Mouse (Mus musculus) limb, embryonic 11.5 days (tissue): ENCODE results near the gene Gpx1. TPM values are rescaled to one million over a fixed set of nuclear protein-coding genes. Genes with fewer than 3 reads are reported as not detected.

Experiments used
- ATAC-seq: fragments of 200-750 bp; cut with Nextera tagmentation; 2 replicates; pipeline ENCODE4 v1.8.0; 2017; ENCODE audit warnings: low read depth; ENCODE audit not compliant: insufficient number of reproducible peaks, low FRiP score, low TSS enrichment
- DNase-seq: peaks from one replicate; pipeline ENCODE4 v3.0.0-alpha.2; 2015; ENCODE audit warnings: low spot score
- H3K27ac ChIP-seq: fragments of 300-500 bp; sonication (generic); replicated peaks from 2 replicates; pipeline ENCODE4 v1.5.1; 2014; ENCODE audit warnings: low read depth, mild to moderate bottlenecking, low read length
- H3K27me3 ChIP-seq: fragments of 300-500 bp; sonication (generic); 2 replicates; pipeline ENCODE4 v1.6.1; 2014; ENCODE audit warnings: mild to moderate bottlenecking, low read length, mixed read lengths; ENCODE audit not compliant: control insufficient read depth, insufficient read depth
- H3K36me3 ChIP-seq: fragments of 300-500 bp; sonication (generic); 2 replicates; pipeline ENCODE4 v1.6.1; 2014; ENCODE audit warnings: mild to moderate bottlenecking, low read length, moderate library complexity, mixed read lengths; ENCODE audit not compliant: control insufficient read depth, insufficient read depth
- H3K4me1 ChIP-seq: fragments of 300-500 bp; sonication (generic); 2 replicates; pipeline ENCODE4 v1.6.1; 2014; ENCODE audit warnings: low read length, mixed read lengths; ENCODE audit not compliant: control insufficient read depth, insufficient read depth
- H3K4me2 ChIP-seq: fragments of 300-500 bp; sonication (generic); 2 replicates; pipeline ENCODE4 v1.6.1; 2014; ENCODE audit warnings: low read depth, mild to moderate bottlenecking, moderate library complexity; ENCODE audit not compliant: severe bottlenecking
- H3K4me3 ChIP-seq: fragments of 300-500 bp; sonication (generic); 2 replicates; pipeline ENCODE4 v1.5.1; 2014; ENCODE audit warnings: low read depth, low read length
- H3K9ac ChIP-seq: fragments of 300-500 bp; sonication (generic); 2 replicates; pipeline ENCODE4 v1.6.1; 2014; ENCODE audit warnings: mild to moderate bottlenecking, low read length
- H3K9me3 ChIP-seq: fragments of 300-500 bp; sonication (generic); 2 replicates; pipeline ENCODE4 v1.6.1; 2016; ENCODE audit warnings: low read length; ENCODE audit not compliant: control insufficient read depth
- WGBS: fragments of 180-500 bp; shearing (Covaris S2); extraction: QIAGEN DNeasy Blood & Tissue Kit; methylation state at CpG from one replicate; pipeline ENCODE4 v1.1.7; 2014; 5-methylcytosine and 5-hydroxymethylcytosine counted together
- polyA plus RNA-seq: library from polyadenylated mRNA; unstranded; fragments of >200 nt; fragmentation: Nextera tagmentation; extraction: Ambion mirVana; gene quantifications from 2 replicates; pipeline ENCODE4 v1.2.1, GENCODE M21; 2014

The Gpx1 gene
- 798 and 887 TPM in 2 replicates for polyA plus RNA-seq

DNA sequence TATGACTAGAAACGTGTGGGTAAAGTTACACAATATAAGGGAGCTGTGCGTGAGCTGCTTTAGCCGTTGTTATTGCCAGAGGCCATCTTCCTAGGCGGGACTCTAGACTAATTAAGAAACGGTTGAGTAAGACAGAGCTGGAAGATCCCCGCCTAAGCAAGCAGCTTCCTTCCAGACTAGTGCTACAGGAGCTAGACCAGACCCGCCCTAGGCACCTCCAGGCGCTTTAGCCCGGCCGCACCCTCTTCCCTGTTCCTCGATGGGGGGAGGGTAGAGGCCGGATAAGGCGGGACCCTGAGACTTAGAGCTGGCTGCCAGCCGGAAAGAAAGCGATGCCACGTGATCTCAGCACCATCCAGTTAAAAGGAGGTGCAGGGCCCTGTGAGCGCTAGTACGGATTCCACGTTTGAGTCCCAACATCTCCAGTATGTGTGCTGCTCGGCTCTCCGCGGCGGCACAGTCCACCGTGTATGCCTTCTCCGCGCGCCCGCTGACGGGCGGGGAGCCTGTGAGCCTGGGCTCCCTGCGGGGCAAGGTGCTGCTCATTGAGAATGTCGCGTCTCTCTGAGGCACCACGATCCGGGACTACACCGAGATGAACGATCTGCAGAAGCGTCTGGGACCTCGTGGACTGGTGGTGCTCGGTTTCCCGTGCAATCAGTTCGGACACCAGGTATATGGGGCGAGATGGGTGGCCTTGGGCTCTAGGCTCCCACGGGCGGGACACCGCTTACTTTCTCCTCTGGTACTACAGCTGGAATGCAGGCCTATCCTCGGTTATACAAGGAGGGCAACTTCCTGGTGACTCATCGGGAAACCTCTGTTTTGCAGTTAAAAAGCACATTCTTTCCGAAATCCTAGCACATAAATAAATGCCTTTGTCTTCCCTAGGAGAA lies at the start of gene Gpx1:
Gpx1 (plus strand) TSS at position 18 of the 896 bp plus-strand sequence.
- peak within 1 kb of the TSS; percentile 93 for H3K27ac ChIP-seq
- H3K9me3 ChIP-seq, result no peaks in the 10 kb centered on the region
- H3K27me3 ChIP-seq, result no peaks in the 10 kb centered on the region
- under 1% methylated on average over 49 of the region's 49 CpGs for WGBS
- H3K4me2 ChIP-seq, result peak within 1 kb of the TSS; percentile 74
- DNase-seq, result peak; percentile 93
- no peaks in the 10 kb centered on the region for H3K4me1 ChIP-seq
- peak within 1 kb of the TSS; percentile 95 for H3K9ac ChIP-seq
- peaks cover 8% of the 10 kb centered on the region for H3K36me3 ChIP-seq
- peak within 1 kb of the TSS; percentile 74 for H3K4me3 ChIP-seq
- ATAC-seq, result peak; percentile 94

DNA sequence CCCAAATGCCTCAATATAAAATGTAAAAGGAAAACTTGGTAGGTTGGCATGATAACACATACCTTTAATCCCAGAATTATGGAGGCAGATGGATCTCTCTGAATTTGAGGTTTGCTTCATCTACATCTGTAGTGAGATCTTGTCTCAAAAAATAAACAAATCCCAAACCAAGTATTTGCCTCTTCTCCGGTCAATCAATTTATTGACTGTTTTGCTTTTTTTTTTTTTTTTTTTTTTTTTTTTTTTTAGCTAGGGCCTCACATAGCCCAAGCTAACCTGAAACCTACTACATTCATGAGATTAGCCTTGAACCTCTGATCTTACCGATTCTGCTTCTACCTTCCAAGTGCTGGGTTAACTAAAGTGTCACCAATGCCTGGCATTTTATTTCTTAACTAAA lies 49.4 kb upstream of the Gpx1 start:
- H3K9ac ChIP-seq, result peak overlapping the region; percentile 75; the same call in 1 of the 2 replicates
- DNase-seq (no peak), ATAC-seq (no peak)
- peaks cover 4% of the 10 kb centered on the region; the same call in 1 of the 2 replicates for H3K4me1 ChIP-seq
- peak overlapping the region; percentile 52; the same call in 1 of the 2 replicates for H3K4me3 ChIP-seq
- H3K27me3 ChIP-seq, result no peaks in the 10 kb centered on the region
- H3K9me3 ChIP-seq, result no peaks in the 10 kb centered on the region
- WGBS, result 60% methylated on average over 2 of the region's 2 CpGs
- no peak overlapping the region for H3K27ac ChIP-seq
- H3K4me2 ChIP-seq, result peak overlapping the region; percentile 56; the same call in 1 of the 2 replicates
- H3K36me3 ChIP-seq, result no peaks in the 10 kb centered on the region; the same call in 1 of the 2 replicates

DNA sequence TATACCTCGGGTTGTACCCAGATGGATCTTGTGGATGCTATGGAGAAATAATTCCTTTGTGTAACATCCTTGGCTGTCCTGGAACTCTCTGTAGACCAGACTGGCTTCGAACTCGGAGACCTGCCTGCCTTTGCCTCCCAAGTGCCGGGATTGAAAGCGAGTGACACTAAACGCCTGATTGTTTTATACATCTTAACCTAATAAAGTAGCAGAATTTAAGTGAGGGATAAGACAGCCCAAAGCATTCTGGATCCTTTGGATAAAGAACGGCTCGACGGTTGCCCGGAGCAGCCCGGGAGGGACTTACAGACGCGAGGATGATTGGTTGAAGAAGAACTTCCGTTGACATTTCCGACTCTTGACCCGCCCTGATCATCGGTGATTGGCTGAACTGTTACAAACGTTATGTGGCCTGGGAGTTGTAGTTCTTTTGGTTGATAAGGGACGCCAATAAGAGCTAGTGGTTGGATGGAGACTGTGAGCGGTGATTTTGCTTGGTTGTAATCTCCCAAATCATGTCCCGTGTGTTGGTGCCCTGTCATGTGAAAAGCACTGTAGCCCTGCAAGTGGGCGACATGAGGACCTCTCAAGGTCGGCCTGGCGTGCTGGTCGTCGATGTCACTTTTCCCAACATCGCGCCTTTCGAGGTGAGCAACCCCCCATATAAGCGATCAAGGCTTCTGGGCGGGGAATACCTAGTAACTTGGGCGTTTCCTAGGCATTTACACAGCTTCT lies 48.5 kb upstream of the Gpx1 start, which contains the start of gene Nicn1:
Nicn1 (plus strand) TSS at position 414 of the 735 bp plus-strand sequence.
- peaks cover 4% of the 10 kb centered on the region; the same call in 1 of the 2 replicates for H3K4me1 ChIP-seq
- DNase-seq, result peak; percentile 89
- no peaks in the 10 kb centered on the region; the same call in 1 of the 2 replicates for H3K36me3 ChIP-seq
- no peak within 1 kb of the TSS for H3K27ac ChIP-seq
- H3K4me3 ChIP-seq, result peak within 1 kb of the TSS; percentile 52
- 2% methylated on average over 32 of the region's 32 CpGs for WGBS
- peak within 1 kb of the TSS; percentile 65 for H3K4me2 ChIP-seq
- no peaks in the 10 kb centered on the region for H3K27me3 ChIP-seq
- no peaks in the 10 kb centered on the region for H3K9me3 ChIP-seq
- H3K9ac ChIP-seq, result peak within 1 kb of the TSS; percentile 75
- peak; percentile 95 for ATAC-seq

DNA sequence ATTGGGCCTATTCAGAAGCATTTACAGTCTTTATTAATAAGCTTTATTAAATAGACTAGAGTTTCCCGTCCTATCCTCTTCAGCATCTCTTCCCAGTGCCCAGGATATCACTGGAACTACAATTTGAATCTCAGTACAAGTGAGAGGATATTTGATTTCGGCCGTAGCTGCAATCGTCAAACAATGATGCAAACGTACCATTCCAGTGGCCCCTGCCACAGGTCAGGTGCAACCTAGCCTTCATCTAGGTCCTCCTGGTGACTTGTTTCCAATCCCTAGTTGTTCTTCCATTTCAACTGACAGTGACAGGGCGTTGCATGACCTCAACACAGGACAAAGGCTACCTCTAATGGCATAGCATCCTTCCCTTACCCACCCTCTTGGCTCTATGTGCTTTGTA lies 47.9 kb upstream of the Gpx1 start:
- H3K4me1 ChIP-seq, result peaks cover 4% of the 10 kb centered on the region; the same call in 1 of the 2 replicates
- peak overlapping the region; percentile 65 for H3K4me2 ChIP-seq
- H3K36me3 ChIP-seq, result no peaks in the 10 kb centered on the region; the same call in 1 of the 2 replicates
- ATAC-seq (no peak), DNase-seq (no peak)
- peak overlapping the region; percentile 52 for H3K4me3 ChIP-seq
- H3K27ac ChIP-seq, result no peak overlapping the region
- 52% methylated on average over 6 of the region's 6 CpGs for whole genome bisulfite sequencing
- H3K9ac ChIP-seq, result peak overlapping the region; percentile 47
- H3K9me3 ChIP-seq, result no peaks in the 10 kb centered on the region
- H3K27me3 ChIP-seq, result no peaks in the 10 kb centered on the region

DNA sequence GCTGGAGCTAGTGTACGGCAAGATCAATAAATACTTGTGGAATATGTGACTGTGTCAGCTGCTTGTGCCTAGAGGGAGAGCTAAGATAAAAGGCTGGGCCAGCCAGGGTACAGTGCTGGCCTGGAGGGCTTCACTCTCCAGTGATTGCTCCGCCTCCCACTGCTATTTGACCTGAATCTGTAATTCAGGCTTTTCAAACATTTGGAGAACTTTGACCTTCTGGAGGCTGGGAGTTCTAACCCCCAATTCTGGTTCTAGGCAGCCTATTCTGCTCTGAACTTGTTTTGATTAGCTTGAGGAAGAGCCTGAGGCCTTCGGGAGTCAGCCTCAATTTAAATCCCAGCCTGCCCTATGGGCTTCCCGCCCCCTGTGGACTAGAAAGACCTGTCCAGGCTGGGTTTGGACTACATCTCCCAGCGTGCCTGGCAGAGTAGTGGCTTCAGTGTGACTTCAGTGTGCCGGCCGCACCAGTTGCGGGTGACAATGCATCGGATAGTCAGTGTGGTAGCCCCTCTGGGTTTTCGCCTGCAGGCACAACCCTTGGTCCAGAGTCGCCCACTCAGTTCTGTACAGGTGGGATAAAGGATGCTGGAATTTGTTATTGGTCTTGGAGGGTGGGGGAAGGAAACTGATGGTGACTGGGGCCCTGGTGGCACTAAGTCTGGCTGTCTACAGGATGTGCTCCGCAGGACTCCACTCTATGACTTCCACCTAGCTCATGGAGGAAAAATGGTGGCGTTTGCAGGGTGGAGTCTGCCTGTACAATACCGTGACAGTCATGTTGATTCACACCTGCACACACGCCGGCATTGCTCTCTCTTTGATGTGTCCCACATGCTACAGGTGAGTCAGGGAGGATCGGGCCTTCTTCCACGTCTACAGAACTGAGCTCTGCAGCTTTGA lies 42.0 kb upstream of the Gpx1 start, which contains the start of gene Amt:
Amt (plus strand) TSS at position 401 of the 903 bp plus-strand sequence.
- Histone ChIP-seq H3K9me3 (no peaks in the 10 kb centered on the region), H3K4me1 (peaks cover 2% of the 10 kb centered on the region; the same call in 1 of the 2 replicates), H3K36me3 (no peaks in the 10 kb centered on the region; the same call in 1 of the 2 replicates), H3K4me3 (peak within 1 kb of the TSS; percentile 27), H3K4me2 (peak within 1 kb of the TSS; percentile 47), H3K27me3 (no peaks in the 10 kb centered on the region), H3K9ac (peak within 1 kb of the TSS; percentile 35), H3K27ac (no peak within 1 kb of the TSS)
- DNase-seq, result peak; percentile 68
- 23% methylated on average over 18 of the region's 18 CpGs for WGBS
- peak; percentile 69; the same call in 1 of the 2 replicates for ATAC-seq

DNA sequence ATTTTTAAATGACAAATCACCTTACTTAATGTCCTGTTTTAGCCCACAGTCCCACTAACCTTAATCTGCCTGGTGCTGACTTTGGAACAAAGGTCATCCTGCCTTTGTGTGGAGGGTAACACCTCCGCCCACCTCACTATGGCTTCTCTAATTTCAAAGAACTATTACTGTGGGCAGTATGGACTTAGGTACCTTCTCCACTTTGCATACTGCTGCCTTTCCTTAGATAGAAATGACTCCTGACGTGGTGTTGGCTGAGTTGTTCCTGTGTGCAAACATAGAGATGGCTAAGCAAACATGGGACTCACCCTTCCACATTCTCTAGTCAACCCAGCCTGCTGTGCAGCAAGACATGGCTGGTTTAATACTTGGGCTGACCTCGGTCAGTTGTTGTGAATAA lies 36.9 kb upstream of the Gpx1 start:
- no peak overlapping the region for H3K27ac ChIP-seq
- DNase-seq (no peak), ATAC-seq (no peak)
- H3K36me3 ChIP-seq, result no peaks in the 10 kb centered on the region
- no peak overlapping the region for H3K9ac ChIP-seq
- no peaks in the 10 kb centered on the region for H3K9me3 ChIP-seq
- H3K4me3 ChIP-seq, result no peak overlapping the region
- no peak overlapping the region for H3K4me2 ChIP-seq
- 82% methylated on average over 3 of the region's 3 CpGs for WGBS
- H3K27me3 ChIP-seq, result no peaks in the 10 kb centered on the region
- H3K4me1 ChIP-seq, result no peaks in the 10 kb centered on the region; the same call in none of the 2 replicates

DNA sequence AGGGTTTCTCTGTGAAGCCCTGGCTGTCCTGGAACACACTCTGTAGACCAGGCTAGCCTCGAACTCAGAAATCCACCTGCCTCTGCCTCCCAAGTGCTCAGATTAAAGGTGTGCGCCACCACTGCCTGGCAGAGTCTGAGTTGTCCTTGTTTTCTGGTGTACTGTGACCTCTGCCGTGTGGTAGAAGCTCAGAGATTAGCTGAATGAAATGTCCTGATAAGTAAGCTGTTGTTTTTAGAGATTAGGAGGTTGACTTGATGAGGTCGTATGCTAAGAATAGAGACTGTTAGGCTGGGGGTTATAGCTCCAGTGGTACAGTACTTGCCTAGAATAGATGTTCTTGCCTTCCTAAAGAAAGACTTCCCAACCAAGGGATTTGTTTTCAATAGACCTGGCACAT lies 34.0 kb upstream of the Gpx1 start:
- DNase-seq, result no peak
- Histone ChIP-seq H3K9ac (no peak overlapping the region), H3K4me3 (no peak overlapping the region), H3K4me2 (no peak overlapping the region), H3K4me1 (no peaks in the 10 kb centered on the region; the same call in 1 of the 2 replicates), H3K27me3 (no peaks in the 10 kb centered on the region), H3K36me3 (no peaks in the 10 kb centered on the region; the same call in 1 of the 2 replicates), H3K9me3 (no peaks in the 10 kb centered on the region), H3K27ac (no peak overlapping the region)
- 87% methylated on average over 4 of the region's 4 CpGs for WGBS
- ATAC-seq, result no peak
